Mouse (Mus musculus): ENCODE results near the gene Hamp2.
A peak's percentile ranks its signal among the peaks of the same experiment; 100 is the strongest.
"Not testable (repeated sequence)": the region's sequence is repeated elsewhere in the genome, so short reads cannot be mapped to it uniquely, and the experiment has no call there.

Gene Hamp2

GRCm38 (mm10) chr7:30924581-30924980 is at the start of gene Hamp2:
Gene Hamp2, minus strand, starts transcription at chr7:30924681.
- not testable (repeated sequence) for TF ChIP-seq GATA4 (IDR thresholded peaks at IDR 0.05; ENCODE audit: insufficient replicate concordance, low read length)

GRCm38 (mm10) chr7:30973501-30974289 is 49.2 kb upstream of the Hamp2 start, which contains the start of gene Fam187b:
Gene Fam187b, plus strand, starts transcription at chr7:30973790.
- peak; percentile 1; the same call in 1 of the 2 replicates for TF ChIP-seq GATA4 (IDR thresholded peaks at IDR 0.05; ENCODE audit: insufficient replicate concordance, low read length)

GRCm38 (mm10) chr7:30973251-30973500 is 48.7 kb upstream of the Hamp2 start, which contains the start of gene Lsr:
Gene Lsr, minus strand, starts transcription at chr7:30973464.
- TF ChIP-seq GATA4 (IDR thresholded peaks at IDR 0.05; ENCODE audit: insufficient replicate concordance, low read length), result no peak

- no peak for TF ChIP-seq GATA4 (IDR thresholded peaks at IDR 0.05; ENCODE audit: insufficient replicate concordance, low read length)
Measured at GRCm38 (mm10) chr7:30972426-30973250, 48.2 kb upstream of the Hamp2 start.

GRCm38 (mm10) chr7:30971901-30972300 is 47.4 kb upstream of the Hamp2 start:
- TF ChIP-seq GATA4 (IDR thresholded peaks at IDR 0.05; ENCODE audit: insufficient replicate concordance, low read length), result no peak

- no peak for TF ChIP-seq GATA4 (IDR thresholded peaks at IDR 0.05; ENCODE audit: insufficient replicate concordance, low read length)
Measured at GRCm38 (mm10) chr7:30969174-30969573, 44.7 kb upstream of the Hamp2 start.

GRCm38 (mm10) chr7:30968611-30969010 is 44.1 kb upstream of the Hamp2 start:
- no peak for TF ChIP-seq GATA4 (IDR thresholded peaks at IDR 0.05; ENCODE audit: insufficient replicate concordance, low read length)

GRCm38 (mm10) chr7:30966657-30967056 is 42.2 kb upstream of the Hamp2 start:
- TF ChIP-seq GATA4 (IDR thresholded peaks at IDR 0.05; ENCODE audit: insufficient replicate concordance, low read length), result no peak

- no peak for TF ChIP-seq GATA4 (IDR thresholded peaks at IDR 0.05; ENCODE audit: insufficient replicate concordance, low read length)
Measured at GRCm38 (mm10) chr7:30965677-30966076, 41.2 kb upstream of the Hamp2 start.

GRCm38 (mm10) chr7:30964366-30964765 is 39.9 kb upstream of the Hamp2 start:
- no peak for TF ChIP-seq GATA4 (IDR thresholded peaks at IDR 0.05; ENCODE audit: insufficient replicate concordance, low read length)

- TF ChIP-seq GATA4 (IDR thresholded peaks at IDR 0.05; ENCODE audit: insufficient replicate concordance, low read length), result no peak
Measured at GRCm38 (mm10) chr7:30962862-30963261, 38.4 kb upstream of the Hamp2 start.

- TF ChIP-seq GATA4 (IDR thresholded peaks at IDR 0.05; ENCODE audit: insufficient replicate concordance, low read length), result no peak
Measured at GRCm38 (mm10) chr7:30959786-30960349, 35.4 kb upstream of the Hamp2 start.

- no peak for TF ChIP-seq GATA4 (IDR thresholded peaks at IDR 0.05; ENCODE audit: insufficient replicate concordance, low read length)
Measured at GRCm38 (mm10) chr7:30958866-30959487, 34.5 kb upstream of the Hamp2 start.

GRCm38 (mm10) chr7:30958109-30958865 is 33.8 kb upstream of the Hamp2 start:
- no peak for TF ChIP-seq GATA4 (IDR thresholded peaks at IDR 0.05; ENCODE audit: insufficient replicate concordance, low read length)

GRCm38 (mm10) chr7:30957367-30957783 is 32.9 kb upstream of the Hamp2 start:
- peak; percentile 11; the same call in 1 of the 2 replicates for TF ChIP-seq GATA4 (IDR thresholded peaks at IDR 0.05; ENCODE audit: insufficient replicate concordance, low read length)

Measured in liver, adult (tissue).